Mouse (Mus musculus): ENCODE results near the gene Shank2.

Gene Shank2

GRCm38 (mm10) chr7:144425953-144426352 lies 424.2 kb downstream of the Shank2 start:
- peak in 1 of 2 experiments; percentile 18 for DNase-seq (ENCODE audit: low spot score in 2 of 2)

DNA sequence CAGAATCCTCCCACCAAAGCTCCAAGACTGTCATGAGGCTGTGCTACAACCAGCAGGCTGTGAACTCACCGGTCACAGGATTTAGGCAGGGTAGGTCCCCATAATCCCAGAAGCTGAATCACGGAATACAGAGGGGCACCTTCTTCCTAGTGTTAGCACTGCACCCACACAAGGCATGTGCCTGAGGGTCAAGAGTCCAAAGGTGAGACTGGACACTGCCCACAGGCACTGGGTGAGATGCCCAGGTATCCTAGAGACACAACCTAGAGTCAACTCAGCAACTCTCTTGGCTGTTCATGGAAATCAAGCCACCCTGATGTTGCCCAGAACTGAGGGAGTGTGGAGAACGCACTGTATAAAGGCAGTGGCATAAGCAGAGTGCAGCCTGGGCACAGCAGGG lies 424.9 kb downstream of the Shank2 start:
- no peak for DNase-seq (ENCODE audit: low spot score in 2 of 2)

DNA sequence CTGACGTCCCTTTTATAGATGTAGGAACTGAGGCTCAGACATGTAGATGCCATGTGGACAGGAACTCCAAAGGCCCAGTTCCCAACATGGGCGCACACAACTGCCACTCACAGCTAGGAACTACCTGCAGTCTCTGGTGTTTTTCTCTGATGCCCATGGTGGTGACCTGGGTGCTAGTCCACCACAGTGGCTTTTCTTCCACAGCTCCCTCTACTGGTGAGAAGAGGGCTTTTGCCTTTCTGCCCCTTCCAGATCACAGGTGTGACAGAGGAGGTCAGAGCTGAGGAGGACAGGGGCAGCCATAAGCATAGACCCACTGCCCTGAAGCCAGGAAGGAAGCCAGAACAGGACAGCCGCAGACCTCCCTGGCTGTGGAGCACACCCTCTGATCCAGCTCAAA lies 425.7 kb downstream of the Shank2 start:
- DNase-seq (ENCODE audit: low spot score in 2 of 2), result no peak

DNA sequence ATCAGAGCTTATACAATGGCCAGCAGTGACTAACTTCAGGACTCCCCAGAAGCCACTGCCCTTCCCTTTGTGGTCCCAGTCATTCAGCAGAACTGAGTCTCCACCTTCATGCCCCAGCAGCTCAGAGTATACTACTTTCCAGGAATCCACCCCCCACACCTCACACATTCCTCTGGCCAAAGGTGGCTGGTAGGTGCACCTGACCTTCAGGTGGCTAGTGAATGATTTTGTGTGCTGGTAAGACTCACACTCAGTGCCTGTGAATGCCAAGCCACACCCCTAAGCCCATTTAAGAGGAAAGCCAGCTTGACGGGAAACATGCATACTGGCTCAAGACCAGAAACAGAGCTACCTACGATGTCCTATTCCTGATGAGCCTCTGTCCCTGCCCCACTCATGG lies 431.2 kb downstream of the Shank2 start:
- no peak for DNase-seq (ENCODE audit: low spot score in 2 of 2)

DNA sequence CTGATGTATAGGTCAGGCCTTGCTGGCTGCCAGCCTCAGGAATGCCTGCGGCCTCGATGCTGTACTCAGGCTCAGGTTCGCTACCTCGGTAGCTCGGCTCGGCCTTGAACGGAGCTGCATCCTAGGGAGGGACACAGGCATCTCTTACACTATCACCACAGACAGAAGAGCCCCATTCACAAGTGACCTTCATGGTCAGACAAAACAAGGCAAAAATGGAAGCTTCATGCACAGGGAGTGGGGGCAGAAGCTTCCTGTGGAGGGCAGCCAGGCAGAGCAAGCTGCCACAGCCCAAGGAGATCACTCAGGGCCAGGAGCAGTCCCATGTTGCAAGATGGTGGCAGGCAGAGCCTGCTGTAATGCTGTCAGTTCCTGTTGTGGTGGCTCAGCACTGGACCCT lies 437.1 kb downstream of the Shank2 start:
- no peak for DNase-seq (ENCODE audit: low spot score in 2 of 2)

DNA sequence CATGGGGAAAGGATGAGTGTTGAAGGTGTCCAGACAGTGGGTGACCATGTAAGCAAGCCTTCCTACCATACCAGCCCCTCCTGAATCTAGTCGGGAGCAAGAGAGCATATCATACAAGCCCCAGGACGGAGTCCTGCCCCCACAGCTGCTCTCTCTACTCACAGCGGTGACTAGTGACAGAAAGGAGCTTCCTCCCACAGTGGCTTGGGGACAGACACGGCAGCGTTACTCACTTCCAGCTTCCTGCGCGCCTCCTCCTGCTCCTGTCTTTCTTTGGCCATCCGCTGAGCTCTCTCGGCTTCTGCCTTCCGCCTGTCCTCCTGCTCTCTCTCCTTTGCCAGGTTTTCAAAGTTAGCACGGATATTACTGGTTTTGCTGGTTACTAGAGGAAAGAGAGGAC lies 439.7 kb downstream of the Shank2 start:
- no peak for DNase-seq (ENCODE audit: low spot score in 2 of 2)

GRCm38 (mm10) chr7:144441976-144442375 lies 440.2 kb downstream of the Shank2 start:
- no peak for DNase-seq (ENCODE audit: low spot score in 2 of 2)

GRCm38 (mm10) chr7:144444788-144445187 lies 443.1 kb downstream of the Shank2 start:
- peak; percentile 74 to 80 for DNase-seq (ENCODE audit: low spot score in 2 of 2)

DNA sequence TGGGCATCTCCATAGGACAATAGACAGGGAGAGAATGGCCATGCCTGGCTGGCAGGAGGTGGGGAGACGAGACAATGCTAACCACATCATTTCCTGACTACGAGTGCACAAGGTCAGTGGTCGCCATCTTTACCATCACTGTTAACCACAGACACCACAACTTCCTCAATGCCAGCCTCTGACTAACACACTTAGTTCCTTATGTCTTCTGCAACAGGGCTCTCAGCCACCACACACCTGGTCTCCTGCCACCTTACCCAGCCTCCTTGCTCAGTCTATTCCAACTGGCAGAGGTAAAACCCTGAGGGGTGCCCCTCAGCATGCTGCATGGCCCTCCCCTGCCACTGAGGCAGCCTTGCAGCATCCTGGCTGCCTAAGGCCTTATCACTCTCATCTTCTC lies 445.4 kb downstream of the Shank2 start:
- DNase-seq (ENCODE audit: low spot score in 2 of 2), result peak; percentile 74 to 78

DNA sequence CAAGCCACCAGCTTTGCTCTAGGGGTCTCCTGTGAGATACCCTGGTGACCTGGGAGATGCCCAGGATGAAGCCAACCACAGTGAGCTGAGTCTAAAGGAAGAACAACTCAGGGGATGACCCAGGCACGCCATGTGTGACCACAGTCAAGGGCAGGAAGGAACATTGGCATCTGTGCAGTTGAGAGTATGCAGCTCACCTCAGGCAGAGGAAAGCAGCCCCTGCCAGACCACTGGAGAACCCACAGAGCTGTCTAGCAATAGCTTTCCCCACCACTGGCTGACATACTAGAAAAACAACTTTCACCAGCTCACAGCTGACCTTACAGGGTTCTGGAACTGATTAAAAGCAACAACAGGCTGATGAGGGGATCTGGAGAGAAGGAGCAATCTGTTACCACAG lies 446.5 kb downstream of the Shank2 start:
- no peak for DNase-seq (ENCODE audit: low spot score in 2 of 2)

- peak; percentile 5 to 22 for DNase-seq (ENCODE audit: low spot score in 2 of 2)
Measured at GRCm38 (mm10) chr7:144449637-144450570, 448.2 kb downstream of the Shank2 start.

DNA sequence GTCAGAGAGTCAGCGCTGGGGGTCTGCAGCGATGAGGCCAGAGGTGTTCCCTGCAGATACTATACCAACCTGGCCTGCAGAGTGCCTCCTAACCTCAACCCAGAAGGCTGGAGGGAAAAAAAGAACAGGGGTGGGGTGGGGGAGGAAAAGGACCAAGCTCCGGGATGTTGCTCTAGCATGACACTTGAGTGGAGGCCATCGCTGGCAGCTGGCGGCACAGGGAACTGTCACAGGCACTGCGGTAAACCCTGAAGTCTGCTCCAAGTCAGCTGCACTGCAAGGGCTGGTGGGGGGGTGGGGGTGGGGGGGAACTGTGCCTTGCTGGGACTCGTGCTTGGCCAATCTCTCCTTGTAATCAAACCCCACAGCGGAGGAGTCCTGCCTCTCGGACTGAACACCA lies 448.9 kb downstream of the Shank2 start:
- no peak for DNase-seq (ENCODE audit: low spot score in 2 of 2)

- no peak for DNase-seq (ENCODE audit: low spot score in 2 of 2)
Measured at GRCm38 (mm10) chr7:144458881-144459280, 457.2 kb downstream of the Shank2 start.

GRCm38 (mm10) chr7:144461246-144461902 lies 459.6 kb downstream of the Shank2 start:
- no peak for DNase-seq (ENCODE audit: low spot score in 2 of 2)

- DNase-seq (ENCODE audit: low spot score in 2 of 2), result no peak
Measured at GRCm38 (mm10) chr7:144462577-144462976, 460.8 kb downstream of the Shank2 start.

DNA sequence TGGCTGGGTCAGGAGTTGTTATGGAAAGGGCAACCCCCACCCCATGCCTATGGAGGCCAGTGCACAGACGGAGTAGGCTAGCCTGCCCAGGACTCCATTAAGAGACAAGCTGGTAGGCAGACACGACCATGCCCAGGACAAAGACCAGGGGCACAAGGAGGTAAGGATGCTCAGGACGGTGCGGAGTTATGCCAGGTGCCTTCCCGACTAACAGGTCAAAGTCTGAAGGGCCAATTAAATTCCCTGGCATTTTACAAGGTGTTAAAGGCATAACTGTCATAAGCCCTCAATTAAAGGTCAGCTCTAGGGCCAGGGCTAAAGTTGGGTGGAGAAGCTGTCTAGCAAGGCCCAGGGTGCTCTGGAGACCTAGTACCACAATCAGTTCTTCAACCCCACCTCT lies 467.0 kb downstream of the Shank2 start:
- no peak for DNase-seq (ENCODE audit: low spot score in 2 of 2)

- DNase-seq (ENCODE audit: low spot score in 2 of 2), result no peak
Measured at GRCm38 (mm10) chr7:144469181-144469641, 467.5 kb downstream of the Shank2 start.

GRCm38 (mm10) chr7:144469908-144470544 lies 468.3 kb downstream of the Shank2 start:
- no peak for DNase-seq (ENCODE audit: low spot score in 2 of 2)

GRCm38 (mm10) chr7:144470545-144471059 lies 468.9 kb downstream of the Shank2 start, which contains the start of gene Cttn:
Cttn (minus strand) TSS chr7:144471009.
- peak; percentile 33 to 39 for DNase-seq (ENCODE audit: low spot score in 2 of 2)

DNA sequence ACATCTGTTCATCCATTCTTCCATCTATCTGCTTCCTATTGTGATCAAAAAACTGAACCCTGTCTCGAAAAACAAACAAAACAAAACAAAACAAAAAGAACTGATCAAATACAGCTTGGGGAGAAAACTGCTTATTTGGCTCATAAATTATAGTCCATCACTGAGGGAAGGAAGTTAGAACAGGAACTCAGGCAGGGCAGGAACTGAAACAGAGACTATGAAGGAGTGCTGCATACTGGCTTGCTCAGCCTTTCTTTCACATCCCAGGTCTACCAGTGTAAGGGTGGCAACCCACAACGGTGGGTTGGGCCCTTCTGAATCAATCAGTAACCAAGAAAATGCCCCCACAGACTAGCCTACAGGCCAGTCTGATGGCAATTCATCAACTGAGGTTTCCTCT lies 469.4 kb downstream of the Shank2 start:
- no peak for DNase-seq (ENCODE audit: low spot score in 2 of 2)

DNA sequence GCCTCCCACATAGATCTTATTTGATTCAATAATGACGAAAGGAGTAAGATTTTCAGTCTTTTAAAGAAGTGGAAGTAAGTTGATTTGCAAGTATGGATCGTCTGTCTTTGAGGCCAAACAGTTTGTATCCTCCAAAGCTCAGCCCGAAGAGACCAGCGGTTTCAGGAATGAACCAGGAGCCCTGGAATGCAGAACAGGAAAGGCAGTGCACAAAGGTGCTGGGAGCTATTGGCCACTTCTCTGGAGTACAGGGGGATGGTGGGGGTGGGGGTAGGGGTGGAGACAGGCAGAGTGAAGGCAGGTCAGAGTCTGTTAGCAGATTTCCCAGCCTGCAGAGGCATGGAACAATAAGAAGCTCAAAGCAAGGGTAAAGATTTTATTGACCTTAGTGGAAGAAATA lies 471.8 kb downstream of the Shank2 start:
- no peak for DNase-seq (ENCODE audit: low spot score in 2 of 2)

All from spleen, postnatal 36 days (tissue).